Mouse (Mus musculus): Measurements from ENCODE around the gene Gimd1.

DNA sequence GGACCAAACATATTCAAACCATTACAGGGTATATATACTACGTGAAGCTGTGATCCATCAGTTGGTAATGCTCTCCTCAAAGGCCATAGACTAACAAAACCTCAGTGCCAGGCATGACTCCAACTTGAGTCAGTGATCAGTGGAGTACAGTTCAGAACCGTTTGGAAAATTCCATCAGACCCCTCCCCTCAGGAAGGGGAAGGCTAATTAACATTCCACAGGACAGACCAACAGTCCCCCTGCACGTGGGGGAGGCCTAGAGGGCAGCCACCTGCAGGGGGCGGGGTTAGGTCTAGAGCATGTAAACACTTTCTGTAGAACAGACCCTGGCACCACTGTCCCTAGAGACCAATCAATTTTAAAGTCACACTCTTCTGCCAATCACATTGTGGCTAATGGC lies 47.3 kb upstream of the Gimd1 start:
- TF ChIP-seq CTCF (IDR thresholded peaks at IDR 0.05; ENCODE audit: borderline replicate concordance, insufficient read depth, low read length) (no peak), POLR2A (IDR thresholded peaks at IDR 0.05; ENCODE audit: low read depth, low read length) (no peak)

Measured in embryonic fibroblast, embryonic 13.5 days (primary cell).